Mouse (Mus musculus): ENCODE data around the gene Slc2a1.

The Slc2a1 gene

GRCm38 (mm10) chr4:119129096-119129495 is 20.6 kb downstream of the Slc2a1 start:
- no peak for DNase-seq (ENCODE audit: low spot score)

GRCm38 (mm10) chr4:119131189-119131910 is 22.8 kb downstream of the Slc2a1 start:
- DNase-seq (ENCODE audit: low spot score): no peak

- DNase-seq (ENCODE audit: low spot score): no peak
Observed at GRCm38 (mm10) chr4:119133306-119133705, 24.8 kb downstream of the Slc2a1 start.

DNA sequence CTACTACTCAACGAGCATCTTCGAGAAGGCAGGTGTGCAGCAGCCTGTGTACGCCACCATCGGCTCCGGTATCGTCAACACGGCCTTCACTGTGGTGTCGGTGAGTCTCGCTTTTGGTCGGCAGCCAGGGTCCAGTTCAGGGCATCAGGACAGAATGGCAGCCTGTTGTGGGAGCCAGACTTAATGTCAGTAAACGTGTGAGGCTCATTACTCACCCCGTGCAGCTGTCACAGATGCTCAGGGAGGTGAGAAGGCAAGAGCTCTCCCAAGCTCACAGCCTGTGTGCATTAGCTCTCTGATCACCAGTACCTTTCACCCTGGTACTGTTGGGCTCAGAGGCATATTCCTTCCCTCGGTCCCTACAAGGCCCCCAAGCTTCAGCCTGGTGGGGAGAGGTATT is 25.3 kb downstream of the Slc2a1 start:
- no peak for DNase-seq (ENCODE audit: low spot score)

GRCm38 (mm10) chr4:119137313-119137712 is 28.8 kb downstream of the Slc2a1 start:
- no peak for DNase-seq (ENCODE audit: low spot score)

DNA sequence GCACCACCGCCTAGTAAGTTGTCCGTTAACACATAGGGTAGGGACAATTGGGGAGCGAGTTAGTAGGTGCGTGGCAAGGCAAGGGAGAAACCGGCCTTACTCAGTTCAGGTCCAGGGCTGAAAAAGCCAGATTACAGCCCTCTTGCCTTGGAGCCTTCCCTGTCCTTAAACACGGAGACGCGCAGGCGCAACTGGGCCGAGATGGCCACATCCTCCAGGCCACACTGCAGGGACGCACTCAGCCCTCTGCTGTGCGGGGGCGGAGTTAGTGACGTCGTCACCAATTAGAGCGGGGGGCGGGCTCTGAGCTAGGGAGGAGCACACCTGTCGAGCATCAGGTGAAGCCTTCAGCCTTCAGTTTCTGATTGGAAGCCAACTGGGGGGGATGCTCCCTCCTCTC is 29.7 kb downstream of the Slc2a1 start:
- DNase-seq (ENCODE audit: low spot score): peak; percentile 69

DNA sequence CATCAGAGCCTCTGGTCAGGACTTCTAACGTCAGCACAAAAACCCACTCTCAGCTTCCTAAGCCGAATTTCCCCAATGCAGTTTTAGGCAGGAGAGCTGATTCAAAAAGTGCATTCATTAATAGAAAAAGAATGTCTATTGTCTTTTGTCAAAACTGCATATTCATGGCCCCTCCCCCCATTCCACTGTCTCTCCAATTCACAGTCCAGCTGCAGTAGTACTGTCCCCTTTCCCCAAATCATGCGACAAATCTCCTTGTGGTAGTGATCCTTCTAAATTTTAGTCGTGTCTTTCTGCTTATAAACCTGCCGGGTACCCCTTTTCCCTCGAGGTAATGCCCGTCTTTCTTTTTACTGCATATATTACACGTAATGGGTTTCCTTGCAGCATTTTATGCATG is 30.3 kb downstream of the Slc2a1 start:
- no peak for DNase-seq (ENCODE audit: low spot score)

DNA sequence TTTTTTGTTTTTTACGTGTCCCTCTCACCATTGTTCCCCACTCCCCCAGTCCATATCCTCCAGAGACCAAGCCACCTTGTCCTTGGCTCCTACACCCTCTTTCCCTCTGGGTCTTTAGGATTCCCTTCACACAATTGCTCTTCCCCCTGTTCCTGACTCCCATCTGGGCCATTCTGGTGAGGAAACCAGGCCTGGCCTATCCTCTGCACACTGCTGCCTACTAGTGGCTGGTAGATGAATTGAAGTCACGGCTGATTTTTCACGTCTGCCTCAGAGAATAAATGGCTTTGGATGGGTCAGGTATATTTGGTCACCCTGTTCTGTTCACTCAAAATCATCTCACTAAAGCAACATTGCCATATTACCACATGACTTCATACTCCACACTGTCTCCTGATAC is 31.6 kb downstream of the Slc2a1 start:
- no peak for DNase-seq (ENCODE audit: low spot score)

DNA sequence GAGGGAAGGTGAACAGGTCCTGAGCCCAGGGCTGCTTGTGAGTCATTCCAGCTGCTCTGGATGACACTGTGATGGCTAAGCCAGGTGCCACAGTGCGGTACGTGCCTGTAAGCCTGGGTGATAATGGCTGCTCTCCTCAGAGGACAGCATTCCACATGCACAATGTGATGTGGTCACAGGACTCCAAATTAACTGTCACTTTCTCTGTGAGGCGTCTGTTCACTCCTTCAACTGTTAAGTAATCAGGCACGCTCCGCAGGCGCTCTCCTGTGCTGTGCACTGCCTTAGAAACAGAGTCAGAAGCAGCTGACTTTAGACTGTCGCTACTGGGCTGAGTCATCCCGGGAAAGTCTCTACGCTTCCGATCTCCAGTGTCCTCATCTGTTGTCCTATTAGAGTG is 32.7 kb downstream of the Slc2a1 start:
- DNase-seq (ENCODE audit: low spot score): no peak

DNA sequence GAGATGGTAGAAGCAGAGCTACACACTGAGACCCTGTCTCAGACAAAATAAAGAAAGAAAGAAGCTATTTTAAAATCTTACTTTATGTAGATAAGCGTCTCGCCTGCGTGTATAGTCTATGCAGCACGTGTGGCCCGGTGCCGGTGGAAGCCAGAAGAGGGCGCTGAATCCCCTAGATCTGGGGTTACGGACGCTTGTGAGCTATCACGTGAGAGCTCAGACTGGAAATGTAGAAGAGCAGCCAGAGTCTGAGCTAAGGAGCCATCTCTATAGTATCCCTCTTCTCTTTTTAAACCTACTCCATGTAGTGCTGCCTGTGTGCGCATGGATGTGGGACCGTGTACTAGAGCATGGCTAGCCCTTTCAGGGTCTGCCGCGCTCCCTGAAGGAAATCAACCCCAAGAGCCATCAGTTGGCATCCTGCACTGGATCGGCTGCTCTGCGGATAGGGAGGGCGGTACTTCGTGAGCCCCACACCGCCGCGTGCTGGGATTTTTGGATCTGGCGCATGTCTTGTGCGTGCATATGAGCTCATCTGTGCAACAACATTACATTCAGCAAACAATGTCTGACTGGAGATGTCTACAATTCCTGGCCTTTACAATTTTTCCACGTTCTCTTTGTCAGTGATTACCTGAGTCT is 33.8 kb downstream of the Slc2a1 start:
- DNase-seq (ENCODE audit: low spot score): no peak

DNA sequence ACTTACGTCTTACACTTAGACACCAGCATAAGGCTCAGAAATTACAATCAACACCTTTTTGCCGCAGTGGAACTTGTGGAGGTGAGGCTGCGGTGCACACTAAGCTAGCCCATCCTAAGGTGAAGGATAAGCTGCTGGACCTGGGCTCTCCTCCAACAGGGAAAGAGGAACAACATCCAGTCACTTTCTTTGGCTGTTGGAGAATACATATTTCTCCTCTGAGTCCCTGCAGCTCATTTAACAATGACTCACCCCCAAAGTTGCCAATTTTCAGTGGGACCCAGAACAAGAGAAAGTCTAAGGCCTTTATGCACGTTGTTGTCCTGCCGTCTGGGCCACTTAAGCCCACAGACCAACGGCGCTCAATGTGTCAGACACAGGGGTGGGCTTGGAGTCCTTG is 38.3 kb downstream of the Slc2a1 start:
- DNase-seq (ENCODE audit: low spot score): no peak

- DNase-seq (ENCODE audit: low spot score): no peak
Observed at GRCm38 (mm10) chr4:119147347-119147746, 38.8 kb downstream of the Slc2a1 start.

DNA sequence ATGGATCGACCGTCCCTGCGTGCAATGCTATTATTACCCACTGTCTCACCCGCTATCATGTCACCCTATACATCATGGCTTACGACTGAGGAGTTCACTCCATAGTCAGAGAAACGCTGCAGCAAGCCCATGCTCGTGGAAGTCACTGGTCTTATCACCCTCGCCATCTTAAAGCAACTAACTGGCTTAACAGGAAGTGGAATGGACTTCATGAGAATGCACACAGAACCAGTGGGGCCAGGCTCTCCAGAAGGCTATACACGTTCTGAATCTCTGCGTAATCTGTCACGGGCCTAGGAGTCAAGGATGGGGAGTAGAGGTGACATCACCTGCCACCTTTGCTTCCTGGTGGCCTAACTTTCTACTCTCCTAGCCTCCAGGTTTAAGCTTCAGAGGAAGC is 40.2 kb downstream of the Slc2a1 start:
- DNase-seq (ENCODE audit: low spot score): no peak

- no peak for DNase-seq (ENCODE audit: low spot score)
Observed at GRCm38 (mm10) chr4:119157186-119157585, 48.7 kb downstream of the Slc2a1 start.

- no peak for DNase-seq (ENCODE audit: low spot score)
Observed at GRCm38 (mm10) chr4:119157891-119158290, 49.4 kb downstream of the Slc2a1 start.

DNA sequence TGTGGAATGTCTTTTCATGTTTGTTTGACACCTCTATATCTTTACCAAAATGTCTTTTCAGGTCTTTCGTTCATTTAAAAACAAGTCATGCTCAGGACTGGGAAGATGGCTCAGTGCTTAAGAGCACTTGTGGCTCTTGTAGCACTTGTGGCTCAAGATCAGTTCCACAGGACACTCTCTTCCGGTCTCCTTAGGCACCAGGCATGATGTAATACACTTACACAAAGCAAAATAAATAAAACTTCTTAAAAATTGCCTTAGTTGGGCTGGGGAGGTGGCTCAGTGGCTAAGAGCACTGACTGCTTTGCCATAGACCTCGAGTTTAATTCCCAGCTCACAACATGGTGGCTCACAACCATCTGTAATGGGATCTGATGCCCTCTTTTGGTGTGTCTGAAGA is 52.8 kb downstream of the Slc2a1 start:
- no peak for DNase-seq (ENCODE audit: low spot score)

GRCm38 (mm10) chr4:119162990-119163389 is 54.5 kb downstream of the Slc2a1 start:
- DNase-seq (ENCODE audit: low spot score): no peak

- no peak for DNase-seq (ENCODE audit: low spot score)
Observed at GRCm38 (mm10) chr4:119165916-119166315, 57.4 kb downstream of the Slc2a1 start.

DNA sequence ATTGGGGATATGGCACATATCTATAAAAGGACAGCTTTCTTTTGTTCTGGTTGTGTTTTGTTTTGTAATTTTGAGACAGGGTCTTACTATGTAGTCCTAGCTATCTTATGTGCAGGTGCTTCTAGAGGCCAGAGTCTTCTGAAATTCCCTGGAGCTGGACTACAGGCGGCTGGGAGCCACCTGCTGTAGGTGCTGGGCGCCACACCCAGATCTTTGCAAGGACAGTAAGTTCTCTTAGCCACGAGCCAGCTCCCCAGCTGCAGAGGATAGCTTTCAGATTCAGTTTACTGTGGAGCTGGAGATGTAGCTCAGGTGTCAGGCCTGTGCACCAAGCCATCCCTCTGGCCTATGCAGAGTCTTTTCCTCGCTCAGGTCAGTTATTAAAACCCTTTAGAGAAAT is 58.6 kb downstream of the Slc2a1 start:
- DNase-seq (ENCODE audit: low spot score): no peak

DNA sequence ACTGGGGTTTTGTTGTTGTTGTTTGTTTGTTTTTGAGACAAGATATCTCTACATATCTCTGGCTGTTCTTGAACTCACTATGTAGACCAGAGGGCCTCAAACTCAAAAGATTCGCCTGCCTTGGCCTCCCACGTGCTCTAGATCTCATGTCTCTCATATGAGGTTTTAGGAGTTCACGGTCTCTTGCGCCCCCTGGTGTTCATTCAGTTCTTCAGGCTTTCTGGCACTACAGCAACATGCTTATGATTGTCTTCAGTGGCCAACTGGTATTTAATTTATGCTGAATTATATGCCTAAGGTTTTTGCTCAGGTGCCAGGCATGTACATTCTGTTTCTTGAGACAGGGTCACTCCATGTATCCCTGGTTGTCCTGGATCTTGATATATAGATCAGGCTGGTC is 59.2 kb downstream of the Slc2a1 start:
- DNase-seq (ENCODE audit: low spot score): peak; percentile 36

- no peak for DNase-seq (ENCODE audit: low spot score)
Observed at GRCm38 (mm10) chr4:119172919-119173650, 64.6 kb downstream of the Slc2a1 start.

GRCm38 (mm10) chr4:119173851-119174453 is 65.4 kb downstream of the Slc2a1 start, which contains the start of gene Zfp691:
TSS of gene Zfp691 (minus strand) at chr4:119174195.
- DNase-seq (ENCODE audit: low spot score): peak; percentile 93

GRCm38 (mm10) chr4:119177702-119178101 is 69.2 kb downstream of the Slc2a1 start:
- DNase-seq (ENCODE audit: low spot score): no peak
